Mouse (Mus musculus) heart, postnatal 14 days (tissue): ENCODE results near the gene Pcolce2. TPM values are rescaled to one million over a fixed set of nuclear protein-coding genes. Genes with fewer than 3 reads are reported as not detected.

ENCODE experiments used
- DNase-seq, 2 experiments: peaks; one replicate each; pipeline ENCODE4 v3.0.0; 2021 to 2022
- intact Hi-C: fragments of 180-260 bp; cut with DNase I; formaldehyde crosslinking; loops from one replicate; pipeline ENCODE4 v1.15.1; 2025
- total RNA-seq, 2 experiments: library from RNA; stranded (reverse); gene quantifications; 2 replicates each; pipeline ENCODE4 v1.2.3; 2021

Pcolce2 gene
- total RNA-seq, 2 experiments from 2014 or later = 24.3 to 25.1 TPM

- DNase-seq = no peak
- intact Hi-C loops = loop anchor here (5.0 to 10.0 kb wide), 2 partner anchors 160 to 163 kb away; partner anchors contain the start of gene Atr
Measured at GRCm38 (mm10) chr9:95695023-95695422, 57.6 kb downstream of the Pcolce2 start.

GRCm38 (mm10) chr9:95696581-95696980 is 59.2 kb downstream of the Pcolce2 start:
- no peak for DNase-seq
- intact Hi-C loops = loop anchor here (5.0 to 10.0 kb wide), 2 partner anchors 158 to 164 kb away; partner anchors contain the start of gene Atr

GRCm38 (mm10) chr9:95697808-95698207 is 60.4 kb downstream of the Pcolce2 start:
- intact Hi-C loops = loop anchor here (5.0 to 10.0 kb wide), 2 partner anchors 157 to 166 kb away; partner anchors contain the start of gene Atr
- DNase-seq = peak; percentile 40 to 65

GRCm38 (mm10) chr9:95699273-95699672 is 61.9 kb downstream of the Pcolce2 start:
- intact Hi-C loops = loop anchor here (5.0 to 10.0 kb wide), 2 partner anchors 156 to 167 kb away; partner anchors contain the start of gene Atr
- DNase-seq = no peak

- intact Hi-C loops = no loop called here
Measured at GRCm38 (mm10) chr9:95704078-95704477, 66.7 kb downstream of the Pcolce2 start.

GRCm38 (mm10) chr9:95705371-95705770 is 68.0 kb downstream of the Pcolce2 start:
- intact Hi-C loops = no loop called here

More at GRCm38 (mm10) chr9:95704078-95704477, 66.7 kb downstream of the Pcolce2 start:
- DNase-seq = no peak

GRCm38 (mm10) chr9:95708943-95709342 is 71.5 kb downstream of the Pcolce2 start:
- no peak for DNase-seq
- intact Hi-C loops = no loop called here

More at GRCm38 (mm10) chr9:95705371-95705770, 68.0 kb downstream of the Pcolce2 start:
- DNase-seq = no peak

- intact Hi-C loops = no loop called here
- no peak for DNase-seq
Measured at GRCm38 (mm10) chr9:95712574-95712973, 75.2 kb downstream of the Pcolce2 start.

- DNase-seq = no peak
- intact Hi-C loops = no loop called here
Measured at GRCm38 (mm10) chr9:95736238-95736637, 98.8 kb downstream of the Pcolce2 start.

- intact Hi-C loops = loop anchor here (5.0 kb wide), 1 partner anchor 107 kb away; no protein-coding TSS in a partner anchor
- DNase-seq = no peak
Measured at GRCm38 (mm10) chr9:95744845-95745613, 107.6 kb downstream of the Pcolce2 start.

- intact Hi-C loops = loop anchor here (5.0 kb wide), 1 partner anchor 105 kb away; no protein-coding TSS in a partner anchor
- DNase-seq = no peak
Measured at GRCm38 (mm10) chr9:95747298-95747697, 109.9 kb downstream of the Pcolce2 start.

Other genes starting within 250 kb of the Pcolce2 start
- gene Chst2, start 230.9 kb upstream of the Pcolce2 start, total RNA-seq = 1 to 10 TPM; 2.2 to 2.3 TPM
- 10 to 100 TPM; 34.2 to 39.0 TPM for gene U2surp, start 125.6 kb upstream of the Pcolce2 start, total RNA-seq
- gene Paqr9, start 77.9 kb upstream of the Pcolce2 start, total RNA-seq = 10 to 100 TPM; 48.8 to 50.6 TPM
- gene Trpc1, start 112.8 kb downstream of the Pcolce2 start, total RNA-seq = 1 to 10 TPM; 6.7 to 8.6 TPM
- gene Pls1, start 207.7 kb downstream of the Pcolce2 start, total RNA-seq = under 1 TPM in 1 of 2 experiments, not detected in 1; 0.36 TPM
- 1 to 10 TPM; 7.3 to 7.7 TPM for gene Atr, start 220.0 kb downstream of the Pcolce2 start, total RNA-seq